Mouse (Mus musculus) forebrain, embryonic 10.5 days (tissue): ENCODE data around the gene H2-Ab1. TPM values are rescaled to one million over a fixed set of nuclear protein-coding genes. Genes with fewer than 3 reads are reported as not detected.
"Not testable (repeated sequence)": the region's sequence is repeated elsewhere in the genome, so short reads cannot be mapped to it uniquely, and the experiment has no call there.

Source experiments
- DNase-seq: peaks from one replicate; pipeline ENCODE4 v3.0.0-alpha.2; 2017; ENCODE audit warnings: low spot score; ENCODE audit errors: extremely low spot score
- H3K27ac ChIP-seq: fragments of 300-500 bp; sonication (generic); 2 replicates; pipeline ENCODE4 v1.5.1; 2016; ENCODE audit warnings: mild to moderate bottlenecking
- H3K27me3 ChIP-seq: fragments of 300-500 bp; sonication (generic); 2 replicates; pipeline ENCODE4 v1.6.1; 2016; ENCODE audit warnings: mild to moderate bottlenecking; ENCODE audit not compliant: poor library complexity, severe bottlenecking
- H3K36me3 ChIP-seq: fragments of 300-500 bp; sonication (generic); replicated peaks from 2 replicates; pipeline ENCODE4 v1.6.1; 2016; ENCODE audit warnings: mild to moderate bottlenecking, moderate library complexity
- H3K4me1 ChIP-seq: fragments of 300-500 bp; sonication (generic); 2 replicates; pipeline ENCODE4 v1.6.1; 2016
- H3K4me3 ChIP-seq: fragments of 300-500 bp; sonication (generic); 2 replicates; pipeline ENCODE4 v1.5.1; 2016; ENCODE audit warnings: mild to moderate bottlenecking, moderate library complexity
- H3K9me3 ChIP-seq: fragments of 300-500 bp; sonication (generic); 2 replicates; pipeline ENCODE4 v1.6.1; 2016; ENCODE audit warnings: mild to moderate bottlenecking, moderate library complexity
- WGBS: fragments of 180-500 bp; shearing (Covaris S2); methylation state at CpG from one replicate; pipeline ENCODE4 v1.1.7; 2016; 5-methylcytosine and 5-hydroxymethylcytosine counted together
- polyA plus RNA-seq: library from polyadenylated mRNA; unstranded; fragments of >200 nt; fragmentation: Nextera tagmentation; extraction: Ambion mirVana; gene quantifications from 2 replicates; pipeline ENCODE4 v1.2.1, GENCODE M21; 2016

Gene H2-Ab1
- polyA plus RNA-seq = 9.8 and 12.5 TPM in 2 replicates

- WGBS = 74% methylated on average over 11 of the region's 11 CpGs
- H3K4me3 ChIP-seq = no peak within 1 kb of the TSS
Observed at GRCm38 (mm10) chr17:34257594-34258375, at the start of gene H2-Ab1. H2-Ab1 (plus strand) TSS chr17:34257689.

DNA sequence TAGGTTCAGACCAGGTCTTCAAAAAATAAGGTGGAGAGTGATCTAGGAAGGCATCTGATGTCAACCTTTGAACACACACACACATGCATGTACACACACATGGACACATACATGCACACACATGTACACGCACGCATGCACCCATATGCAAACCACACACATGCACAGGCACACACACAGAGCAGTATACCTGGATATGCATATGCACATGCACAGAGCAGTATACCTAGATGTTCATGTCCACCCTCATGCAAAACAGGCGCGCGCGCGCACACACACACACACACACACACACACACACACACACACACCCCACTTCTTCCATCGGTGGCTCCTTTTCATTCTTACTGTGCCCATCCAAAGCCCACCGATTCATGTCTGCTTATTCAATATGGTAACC, 49.6 kb upstream of the H2-Ab1 start:
- Histone ChIP-seq H3K4me3 (no peak overlapping the region), H3K27me3 (peaks cover 86% of the 10 kb centered on the region), H3K4me1 (peaks cover 20% of the 10 kb centered on the region), H3K27ac (no peak overlapping the region), H3K36me3 (no peaks in the 10 kb centered on the region), H3K9me3 (peaks cover 4% of the 10 kb centered on the region; the same call in 1 of the 2 replicates)
- no peak for DNase-seq
- 95% methylated on average over 9 of the region's 9 CpGs for WGBS

More at GRCm38 (mm10) chr17:34257594-34258375, at the start of gene H2-Ab1:
- Histone ChIP-seq H3K36me3 (no peaks in the 10 kb centered on the region), H3K27me3 (peaks cover 12% of the 10 kb centered on the region), H3K4me1 (peaks cover 1% of the 10 kb centered on the region; the same call in 1 of the 2 replicates), H3K27ac (no peak within 1 kb of the TSS), H3K9me3 (no peaks in the 10 kb centered on the region)
- DNase-seq = no peak

GRCm38 (mm10) chr17:34208421-34208820, 49.1 kb upstream of the H2-Ab1 start:
- WGBS = 18% methylated on average over 10 of the region's 10 CpGs

GRCm38 (mm10) chr17:34209680-34210079, 47.8 kb upstream of the H2-Ab1 start:
- H3K36me3 ChIP-seq = no peaks in the 10 kb centered on the region
- H3K27ac ChIP-seq = no peak overlapping the region
- peaks cover 24% of the 10 kb centered on the region for H3K4me1 ChIP-seq
- H3K4me3 ChIP-seq = no peak overlapping the region
- peaks cover 4% of the 10 kb centered on the region; the same call in 1 of the 2 replicates for H3K9me3 ChIP-seq
- WGBS = 37% methylated on average over 3 of the region's 3 CpGs
- H3K27me3 ChIP-seq = peaks cover 88% of the 10 kb centered on the region
- DNase-seq = no peak

More at GRCm38 (mm10) chr17:34208421-34208820, 49.1 kb upstream of the H2-Ab1 start:
- Histone ChIP-seq H3K4me1 (peaks cover 20% of the 10 kb centered on the region), H3K27ac (no peak overlapping the region), H3K27me3 (peaks cover 86% of the 10 kb centered on the region), H3K9me3 (peaks cover 4% of the 10 kb centered on the region; the same call in 1 of the 2 replicates), H3K4me3 (no peak overlapping the region), H3K36me3 (no peaks in the 10 kb centered on the region)
- no peak for DNase-seq

DNA sequence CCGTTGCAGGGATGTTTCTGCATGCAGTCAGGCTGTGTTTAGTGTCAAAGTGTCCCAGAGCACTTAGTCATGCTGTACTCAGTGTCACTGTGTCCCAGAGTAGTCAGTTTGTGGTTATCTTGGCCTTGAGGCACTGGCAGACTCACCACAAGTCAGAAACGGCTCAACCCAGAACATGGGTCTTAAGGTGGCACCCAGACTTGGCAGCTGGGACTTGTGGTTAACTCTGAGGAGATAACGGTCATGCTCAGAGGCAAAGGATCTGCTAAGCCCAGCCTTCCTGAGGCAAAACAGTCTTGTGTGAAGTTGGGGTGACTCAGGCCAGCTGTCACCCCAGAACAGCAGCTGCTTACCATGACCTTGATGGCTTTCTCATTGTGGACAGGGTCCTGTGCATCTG, 46.9 kb upstream of the H2-Ab1 start:
- DNase-seq = no peak
- 84% methylated on average over 3 of the region's 3 CpGs for WGBS
- H3K27ac ChIP-seq = no peak overlapping the region
- no peak overlapping the region for H3K4me3 ChIP-seq
- H3K36me3 ChIP-seq = no peaks in the 10 kb centered on the region
- peaks cover 88% of the 10 kb centered on the region for H3K27me3 ChIP-seq
- peaks cover 4% of the 10 kb centered on the region; the same call in 1 of the 2 replicates for H3K9me3 ChIP-seq
- peaks cover 15% of the 10 kb centered on the region for H3K4me1 ChIP-seq

GRCm38 (mm10) chr17:34211746-34212365, 45.6 kb upstream of the H2-Ab1 start:
- H3K9me3 ChIP-seq = peaks cover 4% of the 10 kb centered on the region; the same call in 1 of the 2 replicates
- H3K4me3 ChIP-seq = no peak overlapping the region; the same call in 1 of the 2 replicates
- H3K27me3 ChIP-seq = peaks cover 79% of the 10 kb centered on the region
- 17% methylated on average over 23 of the region's 23 CpGs for WGBS
- H3K36me3 ChIP-seq = no peaks in the 10 kb centered on the region
- no peak for DNase-seq
- H3K4me1 ChIP-seq = peaks cover 15% of the 10 kb centered on the region
- H3K27ac ChIP-seq = no peak overlapping the region

DNA sequence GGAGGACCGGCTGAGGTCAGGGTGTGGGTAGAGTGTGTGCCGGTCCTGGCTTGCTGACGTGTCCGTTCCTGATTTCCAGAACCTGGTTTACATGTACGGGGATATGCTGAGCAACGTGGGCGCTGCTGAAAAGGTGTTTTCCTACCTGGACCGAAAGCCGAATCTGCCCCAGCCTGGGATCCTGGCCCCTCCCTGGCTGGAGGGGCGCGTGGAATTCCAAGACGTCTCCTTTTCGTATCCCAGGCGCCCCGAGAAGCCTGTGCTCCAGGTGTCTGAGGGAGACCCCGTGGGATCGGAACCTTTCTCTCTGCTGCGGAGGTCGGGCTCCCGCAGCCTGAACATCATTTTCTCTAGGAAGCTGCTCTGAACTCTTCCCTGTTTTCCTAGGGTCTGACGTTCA, 43.6 kb upstream of the H2-Ab1 start:
- 49% methylated on average over 21 of the region's 21 CpGs for WGBS
- Histone ChIP-seq H3K9me3 (peaks cover 9% of the 10 kb centered on the region), H3K4me1 (peaks cover 15% of the 10 kb centered on the region), H3K27ac (no peak overlapping the region), H3K36me3 (no peaks in the 10 kb centered on the region), H3K27me3 (peaks cover 61% of the 10 kb centered on the region), H3K4me3 (no peak overlapping the region)
- no peak for DNase-seq

DNA sequence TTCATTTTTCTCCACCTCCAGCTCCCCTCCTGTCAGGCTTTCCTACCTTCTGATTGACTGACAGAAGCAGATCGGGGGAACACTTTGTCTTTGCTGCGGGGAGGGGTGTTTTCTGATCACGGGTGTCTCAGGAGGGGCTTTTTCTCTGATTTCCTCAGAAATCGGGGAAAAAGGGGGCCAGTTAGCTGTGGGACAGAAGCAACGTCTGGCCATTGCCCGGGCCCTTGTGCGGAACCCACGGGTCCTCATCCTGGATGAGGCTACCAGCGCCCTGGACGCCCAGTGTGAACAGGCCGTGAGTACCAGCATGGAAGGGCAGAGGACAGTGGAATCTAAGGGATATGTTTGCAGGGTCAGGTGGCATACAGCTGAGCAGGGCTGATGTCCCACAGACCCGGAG, 42.3 kb upstream of the H2-Ab1 start:
- no peak for DNase-seq
- Histone ChIP-seq H3K27ac (no peak overlapping the region), H3K4me1 (peaks cover 15% of the 10 kb centered on the region), H3K9me3 (peaks cover 9% of the 10 kb centered on the region), H3K4me3 (no peak overlapping the region), H3K27me3 (peaks cover 58% of the 10 kb centered on the region), H3K36me3 (no peaks in the 10 kb centered on the region)
- WGBS = 86% methylated on average over 12 of the region's 12 CpGs

- H3K27ac ChIP-seq = no peak overlapping the region
- peaks cover 36% of the 10 kb centered on the region for H3K27me3 ChIP-seq
- H3K36me3 ChIP-seq = no peaks in the 10 kb centered on the region
- peaks cover 9% of the 10 kb centered on the region for H3K9me3 ChIP-seq
- DNase-seq = no peak
- H3K4me1 ChIP-seq = peaks cover 7% of the 10 kb centered on the region; the same call in 1 of the 2 replicates
- H3K4me3 ChIP-seq = no peak overlapping the region
- WGBS = 87% methylated on average over 8 of the region's 8 CpGs
Observed at GRCm38 (mm10) chr17:34217216-34217928, 40.1 kb upstream of the H2-Ab1 start.

DNA sequence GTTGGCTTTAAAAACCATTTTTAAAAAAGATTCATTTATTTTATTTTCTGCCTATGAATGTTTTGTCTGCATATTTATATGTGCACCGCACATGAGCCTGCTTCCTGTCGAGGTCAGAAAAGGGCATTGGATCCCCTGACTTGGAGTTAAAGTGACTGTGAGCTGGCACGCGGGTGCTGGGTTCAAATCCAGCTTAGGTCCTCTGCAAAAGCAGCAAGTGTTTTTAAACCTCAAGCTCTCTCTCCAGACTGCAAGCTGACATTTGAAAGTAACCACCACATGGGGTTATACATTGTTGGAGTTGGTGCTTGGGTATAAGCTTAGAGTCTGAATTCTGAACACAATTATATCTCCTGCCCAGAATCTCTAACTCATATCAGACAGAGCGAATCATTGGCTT, 39.5 kb upstream of the H2-Ab1 start:
- Histone ChIP-seq H3K4me3 (no peak overlapping the region), H3K36me3 (no peaks in the 10 kb centered on the region), H3K4me1 (peaks cover 7% of the 10 kb centered on the region; the same call in 1 of the 2 replicates), H3K27me3 (peaks cover 30% of the 10 kb centered on the region), H3K9me3 (peaks cover 9% of the 10 kb centered on the region), H3K27ac (no peak overlapping the region)
- 89% methylated on average over 5 of the region's 5 CpGs for WGBS
- DNase-seq = no peak

- H3K27ac ChIP-seq = no peak overlapping the region
- peaks cover 23% of the 10 kb centered on the region for H3K27me3 ChIP-seq
- WGBS = 90% methylated on average over 11 of the region's 11 CpGs
- no peak for DNase-seq
- peaks cover 9% of the 10 kb centered on the region for H3K9me3 ChIP-seq
- H3K4me3 ChIP-seq = no peak overlapping the region
- no peaks in the 10 kb centered on the region for H3K36me3 ChIP-seq
- peaks cover 7% of the 10 kb centered on the region; the same call in 1 of the 2 replicates for H3K4me1 ChIP-seq
Observed at GRCm38 (mm10) chr17:34218675-34219074, 38.8 kb upstream of the H2-Ab1 start.

- DNase-seq, H3K4me1 ChIP-seq, H3K36me3 ChIP-seq, H3K9me3 ChIP-seq, H3K27ac ChIP-seq, H3K4me3 ChIP-seq: not testable (repeated sequence)
- peaks cover 19% of the 10 kb centered on the region for H3K27me3 ChIP-seq
- 89% methylated on average over 9 of the region's 11 CpGs for WGBS
Observed at GRCm38 (mm10) chr17:34219096-34219495, 38.4 kb upstream of the H2-Ab1 start.
